Mouse (Mus musculus) liver, postnatal 0 days (tissue): ENCODE measurements around the gene Tmem151b. TPM values are rescaled to one million over a fixed set of nuclear protein-coding genes. Genes with fewer than 3 reads are reported as not detected.
A peak's percentile ranks its signal among the peaks of the same experiment; 100 is the strongest.

Source experiments
- ATAC-seq: fragments of 200-750 bp; cut with Nextera tagmentation; 2 replicates; pipeline ENCODE4 v1.8.0; 2017; ENCODE audit warnings: mild to moderate bottlenecking, moderate library complexity
- DNase-seq: peaks from one replicate; pipeline ENCODE4 v3.0.0-alpha.2; 2016
- H3K27ac ChIP-seq: fragments of 300-500 bp; sonication (generic); 2 replicates; pipeline ENCODE4 v1.5.1; 2014; ENCODE audit warnings: antibody characterized with exemption, moderate library complexity, mild to moderate bottlenecking, low read depth
- H3K27me3 ChIP-seq: fragments of 300-500 bp; sonication (generic); 2 replicates; pipeline ENCODE4 v1.6.1; 2014; ENCODE audit warnings: low read length, control low read depth, mixed read lengths; ENCODE audit not compliant: insufficient read depth
- H3K36me3 ChIP-seq: fragments of 300-500 bp; sonication (generic); replicated peaks from 2 replicates; pipeline ENCODE4 v1.6.1; 2014; ENCODE audit warnings: mild to moderate bottlenecking, control low read depth, low read length, moderate library complexity, mixed read lengths; ENCODE audit not compliant: insufficient read depth
- H3K4me1 ChIP-seq: fragments of 300-500 bp; sonication (generic); 2 replicates; pipeline ENCODE4 v1.6.1; 2014; ENCODE audit warnings: antibody characterized with exemption, mild to moderate bottlenecking, control low read depth; ENCODE audit not compliant: insufficient read depth
- H3K4me2 ChIP-seq: fragments of 300-500 bp; sonication (generic); 2 replicates; pipeline ENCODE4 v1.6.1; 2014; ENCODE audit warnings: low read depth, mild to moderate bottlenecking, low read length, moderate library complexity, mixed read lengths
- H3K4me3 ChIP-seq: fragments of 300-500 bp; sonication (generic); 2 replicates; pipeline ENCODE4 v1.5.1; 2014; ENCODE audit warnings: low read depth, low read length
- H3K9ac ChIP-seq: fragments of 300-500 bp; sonication (generic); replicated peaks from 2 replicates; pipeline ENCODE4 v1.6.1; 2014; ENCODE audit warnings: mild to moderate bottlenecking, moderate library complexity
- H3K9me3 ChIP-seq: fragments of 300-500 bp; sonication (generic); 2 replicates; pipeline ENCODE4 v1.6.1; 2016; ENCODE audit warnings: mild to moderate bottlenecking, control low read depth, low read length, mixed read lengths
- CTCF ChIP-seq: sonication (generic); IDR thresholded peaks from 2 replicates; pipeline ENCODE4 v1.5.1; 2016; ENCODE audit warnings: antibody characterized with exemption, low read depth
- EP300 ChIP-seq: IDR thresholded peaks from 2 replicates; pipeline ENCODE4 v1.6.1; 2016; ENCODE audit warnings: antibody characterized with exemption, low read depth, mild to moderate bottlenecking
- WGBS: fragments of 180-500 bp; shearing (Covaris S2); extraction: QIAGEN DNeasy Blood & Tissue Kit; methylation state at CpG from one replicate; pipeline ENCODE4 v1.1.7; 2014; ENCODE audit not compliant: insufficient replicate concordance; 5-methylcytosine and 5-hydroxymethylcytosine counted together
- polyA plus RNA-seq: library from polyadenylated mRNA; unstranded; fragments of >200 nt; fragmentation: Nextera tagmentation; extraction: Ambion mirVana; gene quantifications from 2 replicates; pipeline ENCODE4 v1.2.1, GENCODE M21; 2015

The Tmem151b gene
- polyA plus RNA-seq, 1 experiment from 2014 or later, result 0.19 TPM

DNA sequence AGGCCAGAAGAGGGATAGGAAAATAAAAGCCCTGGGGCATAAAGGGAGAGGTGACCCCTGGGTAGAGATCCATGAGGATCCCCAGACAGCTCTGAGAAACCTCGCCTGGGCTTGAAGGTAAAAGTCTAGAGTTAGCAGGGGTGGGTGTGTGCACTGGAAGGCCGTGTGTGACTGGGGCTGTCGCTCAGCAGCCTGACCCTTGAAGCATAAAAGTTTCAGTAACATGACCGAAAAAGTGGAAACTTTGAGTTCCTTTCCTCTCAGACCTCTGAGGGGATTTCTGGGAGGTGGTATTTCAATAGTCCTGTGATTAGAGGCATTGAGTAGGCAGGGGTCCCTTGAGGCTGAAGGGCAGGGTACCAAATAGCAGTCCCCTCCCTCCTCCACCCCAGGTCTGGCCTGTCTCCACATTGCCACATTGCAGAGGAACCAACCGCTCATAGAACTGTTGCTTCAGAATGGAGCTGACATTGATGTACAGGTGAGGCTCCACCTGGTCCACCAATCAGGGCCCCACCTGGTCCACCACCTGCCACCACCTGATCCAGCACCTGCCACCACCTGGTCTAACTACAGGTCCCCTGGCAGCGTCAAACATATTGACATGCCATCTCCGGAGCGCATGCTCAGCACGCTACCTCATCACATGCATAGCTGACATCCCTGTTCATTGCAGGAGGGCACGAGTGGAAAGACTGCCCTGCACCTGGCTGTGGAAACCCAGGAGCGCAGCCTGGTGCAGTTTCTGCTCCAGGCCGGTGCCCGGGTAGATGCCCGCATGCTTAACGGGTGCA, 10.5 kb upstream of the Tmem151b start:
- no peak overlapping the region for H3K4me3 ChIP-seq
- no peak overlapping the region for H3K27ac ChIP-seq
- H3K4me1 ChIP-seq, result peaks cover 26% of the 10 kb centered on the region
- DNase-seq, result no peak
- 81% methylated on average over 15 of the region's 15 CpGs for WGBS
- TF ChIP-seq CTCF, result no peak
- no peak for TF ChIP-seq EP300
- H3K9ac ChIP-seq, result no peak overlapping the region
- peaks cover 3% of the 10 kb centered on the region; the same call in 1 of the 2 replicates for H3K27me3 ChIP-seq
- ATAC-seq, result no peak
- peaks cover 9% of the 10 kb centered on the region for H3K36me3 ChIP-seq
- no peak overlapping the region for H3K4me2 ChIP-seq
- H3K9me3 ChIP-seq, result no peaks in the 10 kb centered on the region

DNA sequence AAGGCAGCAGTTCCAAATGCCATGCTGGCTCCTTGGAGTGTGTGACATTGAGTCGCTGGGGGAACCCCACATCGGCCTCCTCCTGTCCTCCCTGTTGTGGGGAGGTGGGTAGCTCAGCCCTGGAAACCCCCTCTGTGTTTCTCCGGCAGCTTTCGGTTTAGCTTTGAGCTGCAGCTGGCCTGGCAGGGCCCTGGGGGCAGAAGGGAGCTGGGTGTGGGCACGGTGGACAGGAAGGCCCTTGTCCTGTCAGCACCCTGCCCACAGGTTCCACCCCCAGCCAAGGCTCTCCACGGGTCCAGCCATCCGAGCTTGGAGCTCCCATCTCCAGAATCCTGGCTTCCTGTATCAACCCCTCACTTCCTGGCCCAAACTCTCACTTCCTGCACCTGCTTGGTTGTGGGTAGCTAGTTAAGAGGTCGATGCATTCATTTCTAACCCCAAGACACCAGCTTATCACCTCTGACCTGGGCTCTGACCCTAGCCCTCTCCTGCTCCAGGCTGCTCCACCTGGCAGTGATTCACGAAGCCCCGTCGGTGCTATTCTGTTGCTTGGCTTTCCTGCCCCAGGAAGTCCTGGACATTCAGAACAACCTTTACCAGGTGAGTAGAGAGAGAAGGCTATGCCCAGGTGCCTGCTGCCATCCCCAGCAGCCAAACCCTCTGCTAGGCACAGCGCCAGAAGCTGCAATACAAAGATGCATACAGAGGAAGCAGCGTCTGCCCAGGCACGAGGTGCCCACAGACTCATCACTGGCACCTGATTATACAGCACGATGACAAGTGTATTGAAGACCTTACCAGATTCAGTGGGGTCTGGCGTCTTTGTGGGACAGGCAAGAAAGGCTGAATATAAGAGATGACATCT, 8.8 kb upstream of the Tmem151b start:
- H3K9me3 ChIP-seq, result no peaks in the 10 kb centered on the region
- peaks cover 9% of the 10 kb centered on the region for H3K36me3 ChIP-seq
- no peak overlapping the region; the same call in 1 of the 2 replicates for H3K9ac ChIP-seq
- 51% methylated on average over 16 of the region's 16 CpGs for WGBS
- ATAC-seq, result no peak
- peak overlapping the region; percentile 20 for H3K27ac ChIP-seq
- TF ChIP-seq CTCF (no peak), EP300 (no peak)
- peak overlapping the region; percentile 93 for H3K4me2 ChIP-seq
- DNase-seq, result peak; percentile 31
- H3K4me1 ChIP-seq, result peaks cover 16% of the 10 kb centered on the region
- 0 out of 2 replicates have a peak overlapping the region, but pooled peaks have one; percentile 63 for H3K4me3 ChIP-seq
- H3K27me3 ChIP-seq, result peaks cover 3% of the 10 kb centered on the region; the same call in 1 of the 2 replicates

DNA sequence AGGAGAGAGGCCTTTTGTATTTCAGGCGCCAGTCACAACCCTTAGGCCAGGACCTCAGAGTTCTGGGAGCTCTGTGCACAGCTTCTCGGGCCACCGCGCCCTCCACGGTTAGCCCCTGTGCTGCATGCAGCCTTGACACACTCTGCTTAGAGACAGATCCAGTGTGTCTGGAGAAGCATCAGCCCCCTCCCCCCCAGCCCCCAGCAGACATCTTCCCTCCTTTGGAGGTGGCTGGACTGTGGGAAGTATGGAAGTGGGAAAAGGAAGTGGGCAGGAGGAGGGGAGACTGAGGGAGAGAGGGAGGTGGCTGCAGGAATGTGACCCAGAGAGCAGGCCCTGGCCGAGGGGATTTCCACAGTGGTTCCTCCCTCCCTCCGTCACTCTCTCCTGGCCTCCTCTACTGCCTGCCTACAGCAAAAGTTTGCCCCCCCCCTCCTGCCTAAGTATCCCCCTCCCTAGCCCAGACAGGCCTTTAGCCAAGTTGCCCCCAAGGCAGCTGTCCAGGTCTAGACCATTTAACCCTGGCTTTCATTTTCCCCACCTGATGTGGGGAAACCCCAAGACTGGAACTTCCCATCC, 7.9 kb upstream of the Tmem151b start:
- peaks cover 6% of the 10 kb centered on the region; the same call in 1 of the 2 replicates for H3K27me3 ChIP-seq
- H3K9me3 ChIP-seq, result no peaks in the 10 kb centered on the region
- DNase-seq (no peak), ATAC-seq (no peak)
- H3K36me3 ChIP-seq, result peaks cover 9% of the 10 kb centered on the region
- peaks cover 16% of the 10 kb centered on the region for H3K4me1 ChIP-seq
- H3K4me3 ChIP-seq, result peak overlapping the region; percentile 63
- TF ChIP-seq EP300 (no peak), CTCF (no peak)
- H3K27ac ChIP-seq, result peak overlapping the region; percentile 20
- 54% methylated on average over 6 of the region's 7 CpGs for WGBS
- peak overlapping the region; percentile 65 for H3K9ac ChIP-seq
- H3K4me2 ChIP-seq, result peak overlapping the region; percentile 93

DNA sequence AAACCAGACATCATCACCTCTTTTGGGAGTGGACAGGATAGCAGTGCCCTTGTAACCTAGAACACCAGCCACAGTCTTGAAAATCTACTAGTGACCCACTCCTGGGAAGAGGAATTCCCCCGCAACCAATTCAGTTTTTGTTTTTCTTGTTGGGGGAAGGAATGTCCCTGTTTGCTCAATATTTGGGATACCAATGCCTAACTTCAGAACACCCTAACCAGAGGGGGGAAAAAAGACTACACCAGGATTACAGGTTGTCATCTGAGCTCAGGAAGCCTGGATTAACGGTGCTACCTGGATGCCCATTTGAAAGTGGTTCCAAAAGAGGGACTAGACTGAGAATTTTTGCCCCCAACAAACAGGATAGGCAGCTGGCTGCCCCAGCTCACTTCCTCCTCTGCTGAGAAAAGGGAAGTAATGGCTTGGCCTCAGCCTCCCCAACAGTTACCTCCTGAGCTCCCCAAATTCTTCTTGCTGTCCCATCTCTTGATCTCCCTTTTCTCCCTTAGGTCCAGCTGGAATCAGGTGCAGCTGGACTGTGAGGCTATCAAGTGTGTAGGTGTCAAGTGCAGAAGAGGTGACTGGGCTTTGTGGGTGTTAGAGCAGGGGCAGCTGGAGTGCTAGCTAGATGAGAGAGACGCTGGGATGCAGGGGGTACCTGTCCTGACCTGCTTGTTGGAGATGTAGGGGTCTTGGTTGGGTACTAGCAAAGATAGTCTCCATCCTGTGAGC, 7.2 kb upstream of the Tmem151b start:
- ATAC-seq (no peak), DNase-seq (peak; percentile 30)
- TF ChIP-seq CTCF (no peak), EP300 (no peak)
- peak overlapping the region; percentile 20; the same call in 1 of the 2 replicates for H3K27ac ChIP-seq
- H3K36me3 ChIP-seq, result peaks cover 9% of the 10 kb centered on the region
- peak overlapping the region; percentile 65 for H3K9ac ChIP-seq
- H3K4me3 ChIP-seq, result peak overlapping the region; percentile 63
- peaks cover 16% of the 10 kb centered on the region for H3K4me1 ChIP-seq
- 27% methylated on average over 3 of the region's 3 CpGs for WGBS
- peak overlapping the region; percentile 93 for H3K4me2 ChIP-seq
- H3K27me3 ChIP-seq, result peaks cover 6% of the 10 kb centered on the region; the same call in 1 of the 2 replicates
- H3K9me3 ChIP-seq, result no peaks in the 10 kb centered on the region

DNA sequence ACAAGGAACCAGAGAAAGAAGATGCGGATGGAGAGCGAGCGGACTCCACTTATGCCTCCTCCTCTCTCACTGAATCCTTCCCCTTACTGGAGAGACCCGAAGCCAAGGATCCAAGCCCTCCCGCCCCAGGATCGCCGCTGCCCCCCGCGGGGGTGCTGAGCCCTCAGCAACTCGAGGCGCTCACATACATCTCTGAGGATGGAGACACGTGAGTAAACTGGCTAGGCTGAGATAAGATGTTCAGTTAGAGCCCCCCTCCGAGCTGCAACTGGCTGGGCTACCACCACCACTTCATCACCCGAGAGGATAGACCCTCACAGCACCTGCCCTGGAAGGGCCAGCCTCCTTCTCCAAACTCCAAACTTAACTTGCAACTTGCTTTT, 6.6 kb upstream of the Tmem151b start:
- peak overlapping the region; percentile 93 for H3K4me2 ChIP-seq
- peaks cover 10% of the 10 kb centered on the region for H3K27me3 ChIP-seq
- no peaks in the 10 kb centered on the region for H3K9me3 ChIP-seq
- H3K4me1 ChIP-seq, result peaks cover 16% of the 10 kb centered on the region
- peaks cover 9% of the 10 kb centered on the region for H3K36me3 ChIP-seq
- H3K4me3 ChIP-seq, result peak overlapping the region; percentile 63
- H3K27ac ChIP-seq, result peak overlapping the region; percentile 20; the same call in 1 of the 2 replicates
- H3K9ac ChIP-seq, result peak overlapping the region; percentile 65
- TF ChIP-seq CTCF, result no peak
- no peak for TF ChIP-seq EP300
- DNase-seq, result no peak
- WGBS, result 1% methylated on average over 14 of the region's 14 CpGs
- no peak; the same call in 1 of the 2 replicates for ATAC-seq
